Mouse (Mus musculus) kidney, embryonic 14.5 days (tissue): ENCODE measurements at regions not wholly inside any gene's neighbourhood (a gene's known extent, or its start where the extent isn't known, plus 50 kb on each side); places are given as distances from the start of the nearest gene placed in this dataset.
A peak's percentile ranks its signal among the peaks of the same experiment; 100 is the strongest.

ENCODE experiments used
- ATAC-seq: fragments of 200-750 bp; cut with Nextera tagmentation; 2 replicates; pipeline ENCODE4 v1.8.0; 2017; ENCODE audit warnings: moderate number of reproducible peaks, mild to moderate bottlenecking, moderate TSS enrichment, moderate library complexity; ENCODE audit not compliant: low FRiP score, low TSS enrichment
- H3K27ac ChIP-seq: fragments of 300-500 bp; sonication (generic); 2 replicates; pipeline ENCODE4 v1.5.1; 2014; ENCODE audit warnings: low read depth, mild to moderate bottlenecking, low read length, moderate library complexity, mixed read lengths
- H3K27me3 ChIP-seq: fragments of 300-500 bp; sonication (generic); 2 replicates; pipeline ENCODE4 v1.6.1; 2014; ENCODE audit warnings: mild to moderate bottlenecking, low read length; ENCODE audit not compliant: control insufficient read depth, insufficient read depth
- H3K36me3 ChIP-seq: fragments of 300-500 bp; sonication (generic); 2 replicates; pipeline ENCODE4 v1.6.1; 2014; ENCODE audit warnings: low read length, mixed read lengths; ENCODE audit not compliant: control insufficient read depth, insufficient read depth
- H3K4me1 ChIP-seq: fragments of 300-500 bp; sonication (generic); 2 replicates; pipeline ENCODE4 v1.6.1; 2014; ENCODE audit warnings: low read length, mixed read lengths; ENCODE audit not compliant: control insufficient read depth, insufficient read depth
- H3K4me2 ChIP-seq: fragments of 300-500 bp; sonication (generic); replicated peaks from 2 replicates; pipeline ENCODE4 v1.6.1; 2014; ENCODE audit warnings: low read depth, mild to moderate bottlenecking, low read length
- H3K4me3 ChIP-seq: fragments of 300-500 bp; sonication (generic); 2 replicates; pipeline ENCODE4 v1.5.1; 2014; ENCODE audit warnings: mild to moderate bottlenecking, low read length
- H3K9ac ChIP-seq: fragments of 300-500 bp; sonication (generic); 2 replicates; pipeline ENCODE4 v1.6.1; 2014; ENCODE audit warnings: low read depth, mild to moderate bottlenecking, low read length, moderate library complexity
- H3K9me3 ChIP-seq: fragments of 300-500 bp; sonication (generic); 2 replicates; pipeline ENCODE4 v1.6.1; 2016; ENCODE audit warnings: low read length; ENCODE audit not compliant: control insufficient read depth
- WGBS: fragments of 180-500 bp; shearing (Covaris S2); extraction: QIAGEN DNeasy Blood & Tissue Kit; methylation state at CpG from one replicate; pipeline ENCODE4 v1.1.7; 2014; 5-methylcytosine and 5-hydroxymethylcytosine counted together

GRCm38 (mm10) chr15:42047088-42047976, 1913.2 kb downstream of the 9330182O14Rik start:
- Histone ChIP-seq H3K4me1 (no peaks in the 10 kb centered on the region), H3K27me3 (no peaks in the 10 kb centered on the region), H3K9ac (no peak overlapping the region), H3K36me3 (no peaks in the 10 kb centered on the region), H3K4me3 (no peak overlapping the region), H3K9me3 (no peaks in the 10 kb centered on the region), H3K4me2 (no peak overlapping the region), H3K27ac (no peak overlapping the region)
- 35% methylated on average over 4 of the region's 4 CpGs for WGBS
- ATAC-seq, result peak; percentile 81

- 82% methylated on average over 3 of the region's 3 CpGs for WGBS
These were observed 1922.6 kb downstream of the 9330182O14Rik start for GRCm38 (mm10) chr15:42056772-42057171.

GRCm38 (mm10) chr15:42068207-42068831, 1934.2 kb downstream of the 9330182O14Rik start:
- H3K27me3 ChIP-seq, result no peaks in the 10 kb centered on the region
- H3K4me3 ChIP-seq, result no peak overlapping the region
- H3K9me3 ChIP-seq, result no peaks in the 10 kb centered on the region
- no peaks in the 10 kb centered on the region for H3K4me1 ChIP-seq
- H3K9ac ChIP-seq, result no peak overlapping the region
- H3K27ac ChIP-seq, result no peak overlapping the region
- H3K36me3 ChIP-seq, result no peaks in the 10 kb centered on the region
- no peak for ATAC-seq
- 91% methylated on average over 5 of the region's 5 CpGs for whole genome bisulfite sequencing
- H3K4me2 ChIP-seq, result no peak overlapping the region

More at GRCm38 (mm10) chr15:42056772-42057171, 1922.6 kb downstream of the 9330182O14Rik start:
- no peak for ATAC-seq
- Histone ChIP-seq H3K36me3 (no peaks in the 10 kb centered on the region), H3K27me3 (no peaks in the 10 kb centered on the region), H3K4me1 (no peaks in the 10 kb centered on the region), H3K4me3 (no peak overlapping the region), H3K9me3 (no peaks in the 10 kb centered on the region), H3K4me2 (no peak overlapping the region), H3K27ac (no peak overlapping the region), H3K9ac (no peak overlapping the region)

- WGBS, result 67% methylated on average over 3 of the region's 3 CpGs
- no peaks in the 10 kb centered on the region for H3K36me3 ChIP-seq
- no peak overlapping the region for H3K4me2 ChIP-seq
- H3K27ac ChIP-seq, result no peak overlapping the region; the same call in 1 of the 2 replicates
- H3K4me1 ChIP-seq, result no peaks in the 10 kb centered on the region
- peak; percentile 66; the same call in 1 of the 2 replicates for ATAC-seq
- H3K4me3 ChIP-seq, result no peak overlapping the region
- no peak overlapping the region for H3K9ac ChIP-seq
- no peaks in the 10 kb centered on the region for H3K9me3 ChIP-seq
- no peaks in the 10 kb centered on the region for H3K27me3 ChIP-seq
These were observed 1934.9 kb downstream of the 9330182O14Rik start for GRCm38 (mm10) chr15:42069072-42069471.

- H3K4me1 ChIP-seq, result no peaks in the 10 kb centered on the region
- no peak for ATAC-seq
- no peak overlapping the region for H3K9ac ChIP-seq
- no peak overlapping the region for H3K4me3 ChIP-seq
- no peaks in the 10 kb centered on the region for H3K27me3 ChIP-seq
- H3K9me3 ChIP-seq, result no peaks in the 10 kb centered on the region
- H3K27ac ChIP-seq, result no peak overlapping the region
- H3K4me2 ChIP-seq, result no peak overlapping the region
- H3K36me3 ChIP-seq, result no peaks in the 10 kb centered on the region
These were observed 1939.3 kb downstream of the 9330182O14Rik start for GRCm38 (mm10) chr15:42073486-42073885.

- H3K4me3 ChIP-seq, result no peak overlapping the region
- 94% methylated on average over 2 of the region's 2 CpGs for WGBS
- H3K9ac ChIP-seq, result no peak overlapping the region
- no peaks in the 10 kb centered on the region for H3K27me3 ChIP-seq
- H3K36me3 ChIP-seq, result no peaks in the 10 kb centered on the region
- no peaks in the 10 kb centered on the region for H3K9me3 ChIP-seq
- H3K4me1 ChIP-seq, result no peaks in the 10 kb centered on the region
- H3K4me2 ChIP-seq, result no peak overlapping the region
- no peak overlapping the region for H3K27ac ChIP-seq
- ATAC-seq, result no peak
These were observed 1948.3 kb downstream of the 9330182O14Rik start for GRCm38 (mm10) chr15:42082436-42082835.

GRCm38 (mm10) chr15:42100730-42101129, 1966.6 kb downstream of the 9330182O14Rik start:
- no peak for ATAC-seq
- H3K27me3 ChIP-seq, result no peaks in the 10 kb centered on the region
- no peak overlapping the region for H3K27ac ChIP-seq
- H3K4me2 ChIP-seq, result no peak overlapping the region
- no peaks in the 10 kb centered on the region for H3K9me3 ChIP-seq
- 54% methylated on average over 2 of the region's 2 CpGs for WGBS
- H3K4me1 ChIP-seq, result no peaks in the 10 kb centered on the region
- no peaks in the 10 kb centered on the region for H3K36me3 ChIP-seq
- H3K9ac ChIP-seq, result no peak overlapping the region
- H3K4me3 ChIP-seq, result no peak overlapping the region

GRCm38 (mm10) chr15:42104816-42105215, 1970.7 kb downstream of the 9330182O14Rik start:
- Histone ChIP-seq H3K9ac (no peak overlapping the region), H3K27me3 (no peaks in the 10 kb centered on the region), H3K36me3 (no peaks in the 10 kb centered on the region), H3K4me3 (no peak overlapping the region), H3K27ac (no peak overlapping the region), H3K4me2 (no peak overlapping the region), H3K9me3 (no peaks in the 10 kb centered on the region), H3K4me1 (no peaks in the 10 kb centered on the region)
- ATAC-seq, result no peak
- WGBS, result 64% methylated on average over 2 of the region's 2 CpGs

GRCm38 (mm10) chr15:42107106-42107505, 1972.9 kb downstream of the 9330182O14Rik start:
- Histone ChIP-seq H3K36me3 (no peaks in the 10 kb centered on the region), H3K4me3 (no peak overlapping the region), H3K4me2 (no peak overlapping the region), H3K9me3 (no peaks in the 10 kb centered on the region), H3K9ac (no peak overlapping the region), H3K27ac (no peak overlapping the region), H3K27me3 (no peaks in the 10 kb centered on the region), H3K4me1 (no peaks in the 10 kb centered on the region)
- ATAC-seq, result no peak
